Mouse (Mus musculus) CH12.LX (cell line): ENCODE data around the gene Rbbp6. TPM values are rescaled to one million over a fixed set of nuclear protein-coding genes. Genes with fewer than 3 reads are reported as not detected.

ENCODE experiments used
- DNase-seq: peaks from one replicate; pipeline ENCODE4 v3.0.0-alpha.2; 2013; ENCODE audit errors: extremely low read depth
- H3K27ac ChIP-seq: 2 replicates; pipeline ENCODE4 v1.5.1; 2012; ENCODE audit warnings: low read depth, mild to moderate bottlenecking, control low read depth, moderate library complexity; ENCODE audit not compliant: insufficient read depth
- H3K27me3 ChIP-seq: replicated peaks from 2 replicates; pipeline ENCODE3; 2012; ENCODE audit warnings: inconsistent platforms
- H3K36me3 ChIP-seq, 2 experiments: replicated peaks in 1 of 2; 2 replicates each; pipeline versions ENCODE3 to v1.6.1; 2012; ENCODE audit warnings: inconsistent platforms in 1 of 2, low read length in 1 of 2, mild to moderate bottlenecking in 1 of 2, mixed read lengths in 1 of 2, moderate library complexity in 1 of 2; ENCODE audit not compliant: control insufficient read depth in 1 of 2, insufficient read depth in 1 of 2
- H3K4me1 ChIP-seq, 2 experiments: 2 replicates each; pipeline ENCODE4 v1.6.1; 2012; ENCODE audit warnings: inconsistent platforms in 1 of 2, moderate library complexity in 1 of 2; ENCODE audit not compliant: insufficient read depth in 2 of 2, control insufficient read depth in 1 of 2
- H3K4me2 ChIP-seq: 2 replicates; pipeline ENCODE4 v1.6.1; 2012; ENCODE audit warnings: low read depth, mild to moderate bottlenecking, control low read depth; ENCODE audit not compliant: poor library complexity, insufficient read depth, severe bottlenecking
- H3K4me3 ChIP-seq, 3 experiments: fragments of 150-350 bp in 1 of 3; sonication (generic) in 1 of 3; replicated peaks in 1 of 3; 2 replicates each; pipeline versions ENCODE3 to v1.5.1; 2011 to 2012; ENCODE audit warnings: low read depth in 2 of 3, low read length in 2 of 3, mild to moderate bottlenecking in 2 of 3, moderate library complexity in 2 of 3, control low read depth in 1 of 3, improper control_type of control experiment in 1 of 3, inconsistent platforms in 1 of 3, mixed read lengths in 1 of 3; ENCODE audit not compliant: poor library complexity in 1 of 3
- H3K79me2 ChIP-seq: replicated peaks from 2 replicates; pipeline ENCODE4 v1.6.1; 2012; ENCODE audit warnings: mild to moderate bottlenecking, moderate library complexity; ENCODE audit not compliant: control insufficient read depth, poor library complexity, insufficient read depth, severe bottlenecking; ENCODE audit errors: extremely low read depth
- H3K9ac ChIP-seq: 2 replicates; pipeline ENCODE4 v1.6.1; 2012; ENCODE audit warnings: low read depth, mild to moderate bottlenecking, control low read depth, moderate library complexity; ENCODE audit not compliant: insufficient read depth
- H3K9me3 ChIP-seq: replicated peaks from 2 replicates; pipeline ENCODE3; 2012; ENCODE audit warnings: low read length, inconsistent platforms, mixed read lengths
- BHLHE40 ChIP-seq: IDR thresholded peaks from 2 replicates; pipeline ENCODE4 v1.6.1; 2011; ENCODE audit warnings: mild to moderate bottlenecking, low read depth, low read length, improper control_type of control experiment
- CHD2 ChIP-seq: IDR thresholded peaks from 2 replicates; pipeline ENCODE4 v1.6.1; 2011; ENCODE audit warnings: low read length, improper control_type of control experiment
- E2F4 ChIP-seq: IDR thresholded peaks from 2 replicates; pipeline ENCODE4 v1.6.1; 2011; ENCODE audit warnings: low read depth, low read length, improper control_type of control experiment; ENCODE audit not compliant: insufficient replicate concordance
- ETS1 ChIP-seq: conservative IDR thresholded peaks from 2 replicates; pipeline ENCODE4 v1.6.1; 2012; ENCODE audit warnings: low read depth, mild to moderate bottlenecking, inconsistent platforms, low read length, improper control_type of control experiment, moderate library complexity
- GABPA ChIP-seq: IDR thresholded peaks from 2 replicates; pipeline ENCODE4 v1.6.1; 2012; ENCODE audit warnings: low read depth, low read length, improper control_type of control experiment, inconsistent platforms; ENCODE audit not compliant: insufficient replicate concordance
- JUN ChIP-seq: IDR thresholded peaks from 2 replicates; pipeline ENCODE4 v1.6.1; 2011; ENCODE audit warnings: low read depth, mild to moderate bottlenecking, low read length, improper control_type of control experiment, moderate library complexity; ENCODE audit not compliant: insufficient read depth
- MAX ChIP-seq: IDR thresholded peaks from 2 replicates; pipeline ENCODE4 v1.6.1; 2011; ENCODE audit warnings: low read length, improper control_type of control experiment
- MEF2A ChIP-seq: IDR thresholded peaks from 2 replicates; pipeline ENCODE4 v1.6.1; 2014; ENCODE audit warnings: low read depth, mild to moderate bottlenecking, inconsistent platforms, low read length, improper control_type of control experiment, borderline replicate concordance
- POLR2AphosphoS2 ChIP-seq: IDR thresholded peaks from 2 replicates; pipeline ENCODE4 v1.6.1; 2011; ENCODE audit warnings: low read depth, low read length, improper control_type of control experiment
- RCOR1 ChIP-seq: conservative IDR thresholded peaks from 2 replicates; pipeline ENCODE4 v1.6.1; 2012; ENCODE audit warnings: low read depth, mild to moderate bottlenecking, inconsistent platforms, low read length, improper control_type of control experiment
- SIN3A ChIP-seq: IDR thresholded peaks from 2 replicates; pipeline ENCODE4 v1.6.1; 2012; ENCODE audit warnings: low read length, improper control_type of control experiment, inconsistent platforms
- SMC3 ChIP-seq: IDR thresholded peaks from 2 replicates; pipeline ENCODE4 v1.6.1; 2011; ENCODE audit warnings: low read depth, low read length, improper control_type of control experiment
- TBP ChIP-seq: conservative IDR thresholded peaks from 2 replicates; pipeline ENCODE4 v1.6.1; 2011; ENCODE audit warnings: low read depth, low read length, improper control_type of control experiment
- UBTF ChIP-seq: IDR thresholded peaks from 2 replicates; pipeline ENCODE4 v1.6.1; 2012; ENCODE audit warnings: low read depth, mild to moderate bottlenecking, inconsistent platforms, low read length, improper control_type of control experiment, moderate library complexity
- USF2 ChIP-seq: conservative IDR thresholded peaks from 2 replicates; pipeline ENCODE4 v1.6.1; 2011; ENCODE audit warnings: low read depth, low read length, improper control_type of control experiment
- dilution Hi-C: fragments of 300-500 bp; cut with MboI; formaldehyde crosslinking; loops from 2 replicates; pipeline ENCODE4 v1.14.3; 2020; ENCODE audit warnings: low sequenced_read_pairs; ENCODE audit not compliant: extremely low pct_unique_long_range_greater_than_20kb, extremely low pct_ligation_motif_present
- in situ Hi-C: fragments of 300-500 bp; cut with MboI; formaldehyde crosslinking; loops from 3 replicates; pipeline ENCODE4 v1.14.3; 2019; ENCODE audit warnings: low sequenced_read_pairs, low pct_ligation_motif_present, low pct_unique_long_range_greater_than_20kb, mixed read lengths
- polyA plus RNA-seq: library from polyadenylated mRNA; unstranded; fragments of >175 nt; gene quantifications from 2 replicates; pipeline ENCODE4 v1.2.1, GENCODE M21; 2012; ENCODE audit warnings: low read depth; ENCODE audit not compliant: insufficient read length
- total RNA-seq, 2 experiments: library from RNA; depleted of rRNA; stranded (reverse); fragments of 300-350 nt in 1 of 2; fragments of >200 nt in 1 of 2; gene quantifications; 2 replicates each; pipeline ENCODE4 v1.2.3; 2012 to 2014

Gene Rbbp6
- total and polyA plus RNA-seq, 3 experiments, result 17.8 to 93.0 (median 22.9) TPM

- H3K36me3 ChIP-seq, result no peaks in the 10 kb centered on the region
- no peak for TF ChIP-seq UBTF
- TF ChIP-seq MAX, result no peak
- no peak for TF ChIP-seq GABPA
- TF ChIP-seq MEF2A, result no peak
- no peak for TF ChIP-seq TBP
- TF ChIP-seq USF2, result no peak
- TF ChIP-seq BHLHE40, result no peak
- no peak for TF ChIP-seq SIN3A
- no peak for TF ChIP-seq RCOR1
- dilution Hi-C loops (no loop called here), in situ Hi-C loops (no loop called here)
- H3K27ac ChIP-seq, result no peak overlapping the region
- H3K9me3 ChIP-seq, result no peaks in the 10 kb centered on the region
- H3K9ac ChIP-seq, result no peak overlapping the region
- no peak overlapping the region for H3K4me3 ChIP-seq
- no peak overlapping the region for H3K4me2 ChIP-seq
- no peak for DNase-seq
- no peaks in the 10 kb centered on the region for H3K27me3 ChIP-seq
- peaks cover 2 to 18% of the 10 kb centered on the region in 2 experiments; a peak in 2 of 4 replicates for H3K4me1 ChIP-seq
- H3K79me2 ChIP-seq, result no peaks in the 10 kb centered on the region
Measured at GRCm38 (mm10) chr7:122938197-122938596, 27.3 kb upstream of the Rbbp6 start.

GRCm38 (mm10) chr7:122939181-122939580, 26.3 kb upstream of the Rbbp6 start:
- in situ Hi-C loops, result no loop called here
- H3K9ac ChIP-seq, result no peak overlapping the region; the same call in 1 of the 2 replicates

More at GRCm38 (mm10) chr7:122939181-122939580, 26.3 kb upstream of the Rbbp6 start:
- no peak for DNase-seq
- Histone ChIP-seq H3K4me3 (no peak overlapping the region), H3K4me1 (peaks cover 2 to 18% of the 10 kb centered on the region in 2 experiments; a peak in 2 of 4 replicates), H3K9me3 (no peaks in the 10 kb centered on the region), H3K79me2 (no peaks in the 10 kb centered on the region), H3K27ac (no peak overlapping the region), H3K4me2 (no peak overlapping the region), H3K36me3 (no peaks in the 10 kb centered on the region), H3K27me3 (no peaks in the 10 kb centered on the region)
- dilution Hi-C loops, result no loop called here
- no peak for TF ChIP-seq ETS1
- TF ChIP-seq USF2, result no peak
- no peak for TF ChIP-seq CHD2
- TF ChIP-seq MEF2A, result no peak
- no peak for TF ChIP-seq E2F4
- no peak for TF ChIP-seq TBP
- no peak for TF ChIP-seq JUN
- TF ChIP-seq SIN3A, result no peak
- TF ChIP-seq POLR2AphosphoS2, result no peak
- TF ChIP-seq BHLHE40, result no peak
- no peak for TF ChIP-seq SMC3
